Mouse (Mus musculus) brain, embryonic 18.5 days (tissue): ENCODE data around the gene Rfc1.
A peak's percentile ranks its signal among the peaks of the same experiment; 100 is the strongest.
"Not testable (repeated sequence)": the region's sequence is repeated elsewhere in the genome, so short reads cannot be mapped to it uniquely, and the experiment has no call there.

Experiments used
- DNase-seq: peaks from one replicate; pipeline ENCODE4 v3.0.0-alpha.2; 2012; ENCODE audit warnings: low read depth, low spot score

Rfc1 gene

GRCm38 (mm10) chr5:65299623-65300022, 35.8 kb downstream of the Rfc1 start:
- DNase-seq = not testable (repeated sequence)

- DNase-seq = no peak
Measured at GRCm38 (mm10) chr5:65298167-65298950, 37.1 kb downstream of the Rfc1 start.

GRCm38 (mm10) chr5:65294270-65294669, 41.2 kb downstream of the Rfc1 start:
- no peak for DNase-seq

GRCm38 (mm10) chr5:65293627-65294026, 41.8 kb downstream of the Rfc1 start:
- DNase-seq = no peak

GRCm38 (mm10) chr5:65289009-65289408, 46.5 kb downstream of the Rfc1 start:
- not testable (repeated sequence) for DNase-seq

GRCm38 (mm10) chr5:65287751-65288701, 47.4 kb downstream of the Rfc1 start:
- DNase-seq = peak; percentile 36

GRCm38 (mm10) chr5:65284171-65284570, 51.3 kb downstream of the Rfc1 start:
- no peak for DNase-seq

- no peak for DNase-seq
Measured at GRCm38 (mm10) chr5:65281216-65281615, 54.3 kb downstream of the Rfc1 start.

- no peak for DNase-seq
Measured at GRCm38 (mm10) chr5:65279133-65279651, 56.3 kb downstream of the Rfc1 start.

GRCm38 (mm10) chr5:65273966-65274365, 61.5 kb downstream of the Rfc1 start:
- no peak for DNase-seq

- no peak for DNase-seq
Measured at GRCm38 (mm10) chr5:65257910-65258505, 77.5 kb downstream of the Rfc1 start.

- no peak for DNase-seq
Measured at GRCm38 (mm10) chr5:65250185-65250855, 85.2 kb downstream of the Rfc1 start.

- no peak for DNase-seq
Measured at GRCm38 (mm10) chr5:65247296-65247695, 88.2 kb downstream of the Rfc1 start.

- DNase-seq = peak; percentile 24
Measured at GRCm38 (mm10) chr5:65242740-65243139, 92.7 kb downstream of the Rfc1 start.

GRCm38 (mm10) chr5:65231289-65232003, 104.0 kb downstream of the Rfc1 start:
- DNase-seq = no peak

- DNase-seq = no peak
Measured at GRCm38 (mm10) chr5:65224056-65224455, 111.4 kb downstream of the Rfc1 start.

GRCm38 (mm10) chr5:65221037-65221436, 114.4 kb downstream of the Rfc1 start:
- no peak for DNase-seq

- DNase-seq = no peak
Measured at GRCm38 (mm10) chr5:65217305-65218269, 117.9 kb downstream of the Rfc1 start.

- DNase-seq = no peak
Measured at GRCm38 (mm10) chr5:65213321-65213720, 122.1 kb downstream of the Rfc1 start.
